Mouse (Mus musculus) C2C12 (cell line): ENCODE measurements around the gene Mgam.
"Not testable (repeated sequence)": the region's sequence is repeated elsewhere in the genome, so short reads cannot be mapped to it uniquely, and the experiment has no call there.

Source experiments
- CTCF ChIP-seq: IDR thresholded peaks from one replicate; pipeline ENCODE4 v1.5.1; 2011; ENCODE audit not compliant: control insufficient read depth, insufficient read depth, insufficient read length
- USF1 ChIP-seq: IDR thresholded peaks from one replicate; pipeline ENCODE4 v1.6.1; 2011; ENCODE audit warnings: low read depth, mild to moderate bottlenecking, control low read depth, moderate library complexity

GRCm38 (mm10) chr6:40749030-40749429 lies 120.4 kb downstream of the Mgam start:
- TF ChIP-seq CTCF, USF1: not testable (repeated sequence)
